Mouse (Mus musculus) kidney, embryonic 15.5 days (tissue): ENCODE results near the gene Klf9. TPM values are rescaled to one million over a fixed set of nuclear protein-coding genes. Genes with fewer than 3 reads are reported as not detected.

Source experiments
- ATAC-seq: fragments of 200-750 bp; cut with Nextera tagmentation; replicated peaks from 2 replicates; pipeline ENCODE4 v1.8.0; 2017; ENCODE audit warnings: moderate TSS enrichment; ENCODE audit not compliant: low FRiP score
- H3K27ac ChIP-seq: fragments of 300-500 bp; sonication (generic); 2 replicates; pipeline ENCODE4 v1.5.1; 2015; ENCODE audit warnings: mild to moderate bottlenecking, inconsistent platforms
- H3K27me3 ChIP-seq: fragments of 300-500 bp; sonication (generic); 2 replicates; pipeline ENCODE4 v1.6.1; 2015; ENCODE audit warnings: inconsistent platforms
- H3K36me3 ChIP-seq: fragments of 300-500 bp; sonication (generic); 2 replicates; pipeline ENCODE4 v1.6.1; 2015; ENCODE audit warnings: inconsistent platforms
- H3K4me1 ChIP-seq: fragments of 300-500 bp; sonication (generic); 2 replicates; pipeline ENCODE4 v1.6.1; 2015; ENCODE audit warnings: inconsistent platforms
- H3K4me2 ChIP-seq: fragments of 300-500 bp; sonication (generic); 2 replicates; pipeline ENCODE4 v1.6.1; 2015; ENCODE audit warnings: moderate library complexity, mild to moderate bottlenecking, inconsistent platforms
- H3K4me3 ChIP-seq: fragments of 300-500 bp; sonication (generic); replicated peaks from 2 replicates; pipeline ENCODE4 v1.5.1; 2015; ENCODE audit warnings: mild to moderate bottlenecking, inconsistent platforms
- H3K9ac ChIP-seq: fragments of 300-500 bp; sonication (generic); 2 replicates; pipeline ENCODE4 v1.6.1; 2015; ENCODE audit warnings: mild to moderate bottlenecking, inconsistent platforms
- H3K9me3 ChIP-seq: fragments of 300-500 bp; sonication (generic); replicated peaks from 2 replicates; pipeline ENCODE4 v1.6.1; 2016; ENCODE audit warnings: inconsistent platforms
- WGBS: fragments of 180-500 bp; shearing (Covaris S2); methylation state at CpG from one replicate; pipeline ENCODE4 v1.1.7; 2015; ENCODE audit warnings: mixed read lengths; 5-methylcytosine and 5-hydroxymethylcytosine counted together
- polyA plus RNA-seq: library from polyadenylated mRNA; unstranded; fragments of >200 nt; fragmentation: Nextera tagmentation; extraction: Ambion mirVana; gene quantifications from 2 replicates; pipeline ENCODE4 v1.2.1, GENCODE M21; 2015

Klf9 gene
- polyA plus RNA-seq, 1 experiment from 2014 or later: 6.0 TPM

DNA sequence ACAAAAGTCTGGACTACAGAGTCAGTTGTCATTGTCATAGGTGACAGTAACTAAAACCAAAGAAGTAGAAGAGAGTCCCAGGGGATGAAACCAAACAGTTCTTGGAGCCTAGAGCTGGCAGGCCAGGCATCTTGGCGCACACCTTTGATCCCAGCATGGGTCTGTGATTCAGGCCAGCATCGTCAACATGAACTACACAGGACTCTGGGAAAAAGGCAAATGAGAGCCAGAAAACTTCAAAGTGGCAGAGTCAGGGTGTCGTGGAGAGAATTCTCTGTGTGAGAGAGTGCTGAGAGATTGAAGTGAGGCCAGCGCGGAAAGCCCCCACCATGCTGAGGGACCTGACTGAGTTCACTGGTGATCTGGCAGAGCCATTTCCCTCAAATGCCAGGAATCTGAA lies 29.4 kb downstream of the Klf9 start:
- 89% methylated on average over 5 of the region's 5 CpGs for WGBS
- no peak overlapping the region for H3K4me3 ChIP-seq
- H3K27ac ChIP-seq: no peak overlapping the region
- H3K4me2 ChIP-seq: no peak overlapping the region
- no peaks in the 10 kb centered on the region for H3K36me3 ChIP-seq
- H3K9ac ChIP-seq: no peak overlapping the region
- no peaks in the 10 kb centered on the region for H3K27me3 ChIP-seq
- 0 out of 2 replicates have a peak, but pooled peaks cover 4% of the 10 kb centered on the region for H3K4me1 ChIP-seq
- H3K9me3 ChIP-seq: no peaks in the 10 kb centered on the region
- no peak for ATAC-seq

DNA sequence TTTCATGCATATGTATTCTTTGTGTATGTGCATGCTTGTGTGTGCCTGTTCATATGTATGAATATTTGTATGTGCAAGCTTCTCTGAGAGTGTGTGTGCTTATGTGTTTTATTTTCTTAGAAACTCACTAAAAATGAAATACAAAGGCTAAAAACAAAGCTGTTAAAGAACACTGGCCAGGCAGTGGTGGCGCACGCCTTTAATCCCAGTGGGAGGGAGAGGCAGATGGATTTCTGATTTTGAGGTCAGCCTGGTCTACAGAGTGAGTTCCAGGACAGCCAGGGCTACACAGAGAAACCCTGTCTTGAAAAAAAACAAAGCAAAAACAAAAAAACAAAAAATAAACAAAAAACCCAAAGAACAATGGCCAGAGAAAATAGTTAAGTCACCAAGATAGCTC lies 30.1 kb downstream of the Klf9 start:
- no peak overlapping the region for H3K4me2 ChIP-seq

DNA sequence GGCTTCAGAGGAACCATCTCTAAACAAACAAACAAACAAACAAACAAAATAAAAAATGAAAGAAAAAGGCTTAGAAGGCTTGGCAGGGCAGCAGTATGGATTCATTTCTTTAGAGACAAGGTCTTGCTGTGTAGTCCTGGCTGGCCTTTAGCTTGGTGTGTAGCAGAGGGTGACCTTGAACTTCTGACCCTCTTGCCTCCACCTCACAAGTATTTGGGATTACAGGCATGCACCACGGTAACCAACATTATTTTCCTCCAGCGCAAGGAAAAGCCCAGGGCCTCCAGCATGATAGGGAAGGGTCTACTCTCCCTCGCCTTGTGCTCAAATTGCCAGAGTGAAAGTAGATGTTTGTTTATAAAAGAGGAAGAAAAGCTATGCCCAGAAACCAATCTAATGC lies 34.1 kb downstream of the Klf9 start:
- ATAC-seq: no peak
- Histone ChIP-seq H3K9ac (no peak overlapping the region), H3K27ac (no peak overlapping the region), H3K27me3 (no peaks in the 10 kb centered on the region), H3K4me2 (no peak overlapping the region), H3K4me3 (no peak overlapping the region), H3K36me3 (no peaks in the 10 kb centered on the region), H3K9me3 (no peaks in the 10 kb centered on the region), H3K4me1 (0 out of 2 replicates have a peak, but pooled peaks cover 7% of the 10 kb centered on the region)
- WGBS: 69% methylated on average over 3 of the region's 3 CpGs

More for the DNA sequence above, 30.1 kb downstream of the Klf9 start:
- no peaks in the 10 kb centered on the region for H3K27me3 ChIP-seq
- no peak overlapping the region for H3K4me3 ChIP-seq
- H3K9me3 ChIP-seq: no peaks in the 10 kb centered on the region
- WGBS: 98% methylated on average over 2 of the region's 2 CpGs
- no peaks in the 10 kb centered on the region for H3K36me3 ChIP-seq
- no peak overlapping the region for H3K27ac ChIP-seq
- H3K9ac ChIP-seq: no peak overlapping the region
- 0 out of 2 replicates have a peak, but pooled peaks cover 7% of the 10 kb centered on the region for H3K4me1 ChIP-seq
- ATAC-seq: no peak

- 17% methylated on average over 2 of the region's 2 CpGs for WGBS
- H3K9me3 ChIP-seq: no peaks in the 10 kb centered on the region
Observed at GRCm38 (mm10) chr19:23175511-23175910, 34.5 kb downstream of the Klf9 start.

GRCm38 (mm10) chr19:23178533-23178932 lies 37.5 kb downstream of the Klf9 start:
- ATAC-seq: no peak
- Histone ChIP-seq H3K4me2 (no peak overlapping the region), H3K9ac (no peak overlapping the region), H3K9me3 (no peaks in the 10 kb centered on the region), H3K27me3 (no peaks in the 10 kb centered on the region), H3K4me3 (no peak overlapping the region), H3K4me1 (0 out of 2 replicates have a peak, but pooled peaks cover 7% of the 10 kb centered on the region), H3K36me3 (no peaks in the 10 kb centered on the region), H3K27ac (no peak overlapping the region)
- WGBS: 92% methylated on average over 3 of the region's 3 CpGs

More at GRCm38 (mm10) chr19:23175511-23175910, 34.5 kb downstream of the Klf9 start:
- Histone ChIP-seq H3K27me3 (no peaks in the 10 kb centered on the region), H3K4me3 (no peak overlapping the region), H3K27ac (no peak overlapping the region), H3K4me2 (no peak overlapping the region), H3K36me3 (no peaks in the 10 kb centered on the region), H3K9ac (no peak overlapping the region), H3K4me1 (0 out of 2 replicates have a peak, but pooled peaks cover 7% of the 10 kb centered on the region)
- peak; percentile 49; the same call in 1 of the 2 replicates for ATAC-seq

DNA sequence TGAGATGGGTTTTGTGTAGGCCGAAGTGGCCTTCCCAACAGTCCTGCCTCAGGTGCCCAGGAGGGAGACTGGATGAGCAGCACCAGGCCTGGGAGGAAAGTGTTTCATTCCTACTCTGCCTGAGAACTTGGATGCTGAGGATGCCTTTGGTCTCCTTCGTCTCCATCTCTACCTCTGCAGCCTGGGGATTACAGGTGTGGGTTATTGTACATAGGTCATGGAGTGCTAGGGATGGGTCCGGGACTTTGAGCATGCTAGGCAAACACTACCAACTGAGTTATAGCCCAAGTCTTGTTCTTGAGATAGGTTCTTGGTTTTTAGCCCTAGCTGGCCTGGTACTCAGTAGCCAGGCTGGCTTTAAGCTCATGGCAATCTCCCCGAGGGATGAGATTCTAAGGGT lies 42.5 kb downstream of the Klf9 start:
- Histone ChIP-seq H3K4me3 (no peak overlapping the region), H3K36me3 (no peaks in the 10 kb centered on the region), H3K4me1 (no peaks in the 10 kb centered on the region), H3K27me3 (no peaks in the 10 kb centered on the region), H3K27ac (no peak overlapping the region), H3K9ac (no peak overlapping the region), H3K4me2 (no peak overlapping the region), H3K9me3 (no peaks in the 10 kb centered on the region)
- no peak for ATAC-seq
- 87% methylated on average over 4 of the region's 4 CpGs for WGBS

DNA sequence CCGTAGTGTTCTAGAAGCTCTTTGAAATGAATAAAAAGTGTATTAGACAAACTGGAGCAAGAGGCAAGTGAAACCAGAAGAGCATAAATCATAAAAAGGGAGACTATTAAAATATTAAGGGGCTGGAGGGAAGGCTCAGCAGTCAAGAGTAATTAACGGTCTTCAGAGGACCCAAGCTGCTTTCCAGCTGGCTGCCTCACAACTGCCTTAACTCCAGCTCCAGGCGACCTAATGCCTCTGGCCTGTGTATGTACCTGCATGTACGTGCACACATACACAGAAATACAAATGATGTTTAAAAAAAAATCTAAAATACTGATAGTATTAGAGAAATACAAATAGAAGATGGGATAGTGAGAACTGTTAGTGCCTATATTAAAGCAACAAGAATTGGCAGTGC lies 43.0 kb downstream of the Klf9 start:
- Histone ChIP-seq H3K4me3 (no peak overlapping the region), H3K9me3 (no peaks in the 10 kb centered on the region), H3K27me3 (no peaks in the 10 kb centered on the region), H3K9ac (no peak overlapping the region), H3K4me1 (no peaks in the 10 kb centered on the region), H3K27ac (no peak overlapping the region), H3K4me2 (no peak overlapping the region), H3K36me3 (no peaks in the 10 kb centered on the region)
- no peak for ATAC-seq
- 55% methylated on average over 4 of the region's 4 CpGs for WGBS

DNA sequence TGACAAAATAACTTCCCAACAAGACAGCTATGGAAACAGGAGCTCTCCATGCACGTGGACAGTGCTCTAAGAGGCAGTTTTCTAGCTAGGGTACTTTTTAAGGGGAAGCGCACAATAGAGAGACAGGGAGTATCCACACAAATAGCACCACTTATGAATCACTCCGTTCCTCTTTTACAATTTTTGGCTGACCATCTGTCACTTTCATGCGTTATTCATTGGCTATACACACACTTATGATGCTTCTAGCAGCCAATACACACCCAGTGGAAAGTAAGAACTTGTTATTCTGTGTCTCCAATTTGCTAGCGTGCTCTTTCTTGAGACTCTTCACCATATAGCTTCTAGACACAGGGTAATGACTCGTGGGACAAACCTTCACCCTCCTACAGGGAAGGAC lies 46.7 kb downstream of the Klf9 start:
- whole genome bisulfite sequencing: 89% methylated on average over 6 of the region's 6 CpGs
- Histone ChIP-seq H3K9ac (no peak overlapping the region), H3K9me3 (no peaks in the 10 kb centered on the region), H3K4me3 (no peak overlapping the region), H3K4me2 (no peak overlapping the region), H3K27ac (no peak overlapping the region), H3K36me3 (0 out of 2 replicates have a peak, but pooled peaks cover 5% of the 10 kb centered on the region), H3K27me3 (no peaks in the 10 kb centered on the region), H3K4me1 (no peaks in the 10 kb centered on the region)
- no peak for ATAC-seq

- Histone ChIP-seq H3K36me3 (0 out of 2 replicates have a peak, but pooled peaks cover 5% of the 10 kb centered on the region), H3K9me3 (no peaks in the 10 kb centered on the region), H3K9ac (no peak overlapping the region), H3K4me1 (no peaks in the 10 kb centered on the region), H3K27me3 (no peaks in the 10 kb centered on the region), H3K4me2 (no peak overlapping the region), H3K27ac (no peak overlapping the region), H3K4me3 (no peak overlapping the region)
- ATAC-seq: no peak
- 82% methylated on average over 7 of the region's 7 CpGs for WGBS
Observed at GRCm38 (mm10) chr19:23188986-23189385, 48.0 kb downstream of the Klf9 start.

GRCm38 (mm10) chr19:23189744-23190143 lies 48.7 kb downstream of the Klf9 start:
- Histone ChIP-seq H3K4me2 (no peak overlapping the region), H3K36me3 (0 out of 2 replicates have a peak, but pooled peaks cover 5% of the 10 kb centered on the region), H3K4me1 (no peaks in the 10 kb centered on the region), H3K9me3 (no peaks in the 10 kb centered on the region), H3K4me3 (no peak overlapping the region), H3K27me3 (no peaks in the 10 kb centered on the region), H3K27ac (no peak overlapping the region), H3K9ac (no peak overlapping the region)
- ATAC-seq: no peak
- WGBS: 82% methylated on average over 1 of the region's 1 CpGs

DNA sequence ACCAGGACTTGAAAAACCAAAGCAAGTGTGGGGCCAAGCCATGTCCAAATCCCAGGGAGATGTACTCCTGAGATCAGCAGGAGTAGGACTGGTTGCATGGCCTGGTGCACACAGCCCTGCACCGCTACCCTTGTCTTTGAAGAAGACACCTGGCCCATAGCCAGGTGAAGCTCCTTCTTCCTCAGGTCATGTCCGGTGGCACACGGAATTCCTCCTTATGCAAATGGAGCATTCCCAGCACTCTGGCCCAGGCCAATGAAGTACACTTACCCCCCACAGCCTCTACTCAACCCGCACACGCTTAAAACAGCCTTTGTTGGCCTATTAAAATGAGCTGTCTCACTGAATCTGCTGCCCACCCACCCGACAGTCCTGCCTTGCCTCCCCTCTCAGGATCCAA lies 50.5 kb downstream of the Klf9 start:
- ATAC-seq: no peak
- H3K4me2 ChIP-seq: no peak overlapping the region
- H3K36me3 ChIP-seq: 0 out of 2 replicates have a peak, but pooled peaks cover 5% of the 10 kb centered on the region
- WGBS: 89% methylated on average over 6 of the region's 6 CpGs
- H3K4me3 ChIP-seq: no peak overlapping the region
- H3K4me1 ChIP-seq: no peaks in the 10 kb centered on the region
- H3K9ac ChIP-seq: no peak overlapping the region
- H3K27me3 ChIP-seq: no peaks in the 10 kb centered on the region
- no peak overlapping the region for H3K27ac ChIP-seq
- no peaks in the 10 kb centered on the region for H3K9me3 ChIP-seq

GRCm38 (mm10) chr19:23193076-23193475 lies 52.0 kb downstream of the Klf9 start:
- no peak overlapping the region for H3K4me2 ChIP-seq
- H3K9me3 ChIP-seq: no peaks in the 10 kb centered on the region
- no peak overlapping the region for H3K27ac ChIP-seq
- no peaks in the 10 kb centered on the region for H3K4me1 ChIP-seq
- H3K27me3 ChIP-seq: no peaks in the 10 kb centered on the region
- no peak overlapping the region for H3K4me3 ChIP-seq
- WGBS: 76% methylated on average over 3 of the region's 3 CpGs
- H3K9ac ChIP-seq: no peak overlapping the region
- ATAC-seq: no peak
- H3K36me3 ChIP-seq: 0 out of 2 replicates have a peak, but pooled peaks cover 5% of the 10 kb centered on the region

- H3K27me3 ChIP-seq: no peaks in the 10 kb centered on the region
- H3K9me3 ChIP-seq: peaks cover 8% of the 10 kb centered on the region
- 98% methylated on average over 5 of the region's 5 CpGs for WGBS
- H3K27ac ChIP-seq: no peak overlapping the region
- no peak overlapping the region for H3K4me3 ChIP-seq
- H3K4me2 ChIP-seq: no peak overlapping the region
- no peak overlapping the region for H3K9ac ChIP-seq
- no peaks in the 10 kb centered on the region for H3K4me1 ChIP-seq
- no peak for ATAC-seq
- H3K36me3 ChIP-seq: peaks cover 60% of the 10 kb centered on the region
Observed at GRCm38 (mm10) chr19:23202106-23202505, 61.1 kb downstream of the Klf9 start.
